Mouse (Mus musculus) liver, postnatal 0 days (tissue): ENCODE data around the gene Zfhx2. TPM values are rescaled to one million over a fixed set of nuclear protein-coding genes. Genes with fewer than 3 reads are reported as not detected.
A peak's percentile ranks its signal among the peaks of the same experiment; 100 is the strongest.

Experiments
- ATAC-seq: fragments of 200-750 bp; cut with Nextera tagmentation; 2 replicates; pipeline ENCODE4 v1.8.0; 2017; ENCODE audit warnings: mild to moderate bottlenecking, moderate library complexity
- DNase-seq: peaks from one replicate; pipeline ENCODE4 v3.0.0-alpha.2; 2016
- H3K27ac ChIP-seq: fragments of 300-500 bp; sonication (generic); 2 replicates; pipeline ENCODE4 v1.5.1; 2014; ENCODE audit warnings: antibody characterized with exemption, moderate library complexity, mild to moderate bottlenecking, low read depth
- H3K27me3 ChIP-seq: fragments of 300-500 bp; sonication (generic); 2 replicates; pipeline ENCODE4 v1.6.1; 2014; ENCODE audit warnings: low read length, control low read depth, mixed read lengths; ENCODE audit not compliant: insufficient read depth
- H3K36me3 ChIP-seq: fragments of 300-500 bp; sonication (generic); replicated peaks from 2 replicates; pipeline ENCODE4 v1.6.1; 2014; ENCODE audit warnings: mild to moderate bottlenecking, control low read depth, low read length, moderate library complexity, mixed read lengths; ENCODE audit not compliant: insufficient read depth
- H3K4me1 ChIP-seq: fragments of 300-500 bp; sonication (generic); 2 replicates; pipeline ENCODE4 v1.6.1; 2014; ENCODE audit warnings: antibody characterized with exemption, mild to moderate bottlenecking, control low read depth; ENCODE audit not compliant: insufficient read depth
- H3K4me2 ChIP-seq: fragments of 300-500 bp; sonication (generic); 2 replicates; pipeline ENCODE4 v1.6.1; 2014; ENCODE audit warnings: low read depth, mild to moderate bottlenecking, low read length, moderate library complexity, mixed read lengths
- H3K4me3 ChIP-seq: fragments of 300-500 bp; sonication (generic); 2 replicates; pipeline ENCODE4 v1.5.1; 2014; ENCODE audit warnings: low read depth, low read length
- H3K9ac ChIP-seq: fragments of 300-500 bp; sonication (generic); replicated peaks from 2 replicates; pipeline ENCODE4 v1.6.1; 2014; ENCODE audit warnings: mild to moderate bottlenecking, moderate library complexity
- H3K9me3 ChIP-seq: fragments of 300-500 bp; sonication (generic); 2 replicates; pipeline ENCODE4 v1.6.1; 2016; ENCODE audit warnings: mild to moderate bottlenecking, control low read depth, low read length, mixed read lengths
- CTCF ChIP-seq: sonication (generic); IDR thresholded peaks from 2 replicates; pipeline ENCODE4 v1.5.1; 2016; ENCODE audit warnings: antibody characterized with exemption, low read depth
- EP300 ChIP-seq: IDR thresholded peaks from 2 replicates; pipeline ENCODE4 v1.6.1; 2016; ENCODE audit warnings: antibody characterized with exemption, low read depth, mild to moderate bottlenecking
- WGBS: fragments of 180-500 bp; shearing (Covaris S2); extraction: QIAGEN DNeasy Blood & Tissue Kit; methylation state at CpG from one replicate; pipeline ENCODE4 v1.1.7; 2014; ENCODE audit not compliant: insufficient replicate concordance; 5-methylcytosine and 5-hydroxymethylcytosine counted together
- polyA plus RNA-seq: library from polyadenylated mRNA; unstranded; fragments of >200 nt; fragmentation: Nextera tagmentation; extraction: Ambion mirVana; gene quantifications from 2 replicates; pipeline ENCODE4 v1.2.1, GENCODE M21; 2015

Gene Zfhx2
- polyA plus RNA-seq, 1 experiment from 2014 or later = 1.0 TPM

- Histone ChIP-seq H3K36me3 (peaks cover 16% of the 10 kb centered on the region), H3K4me3 (peak overlapping the region; percentile 74), H3K27me3 (no peaks in the 10 kb centered on the region), H3K4me2 (peak overlapping the region; percentile 84), H3K27ac (peak overlapping the region; percentile 84), H3K9me3 (no peaks in the 10 kb centered on the region), H3K9ac (peak overlapping the region; percentile 72), H3K4me1 (peaks cover 3% of the 10 kb centered on the region; the same call in 1 of the 2 replicates)
- under 1% methylated on average over 17 of the region's 17 CpGs for WGBS
- no peak for TF ChIP-seq CTCF
- TF ChIP-seq EP300 = no peak
- ATAC-seq = peak; percentile 26
- DNase-seq = peak; percentile 51
Measured at GRCm38 (mm10) chr14:55015767-55016111, 76.4 kb downstream of the Zfhx2 start.

- Histone ChIP-seq H3K27ac (peak within 1 kb of the TSS; percentile 84), H3K36me3 (peaks cover 11% of the 10 kb centered on the region; the same call in 1 of the 2 replicates), H3K9me3 (no peaks in the 10 kb centered on the region), H3K9ac (peak within 1 kb of the TSS; percentile 72), H3K4me2 (peak within 1 kb of the TSS; percentile 88), H3K4me1 (peaks cover 3% of the 10 kb centered on the region; the same call in 1 of the 2 replicates), H3K4me3 (peak within 1 kb of the TSS; percentile 74), H3K27me3 (no peaks in the 10 kb centered on the region)
- peak; percentile 95 for ATAC-seq
- DNase-seq = peak; percentile 97
- under 1% methylated on average over 36 of the region's 36 CpGs for WGBS
- TF ChIP-seq CTCF (peak; percentile 95), EP300 (peak; percentile 86)
Measured at GRCm38 (mm10) chr14:55014991-55015766, 76.9 kb downstream of the Zfhx2 start, which contains the start of gene Ngdn. Gene Ngdn (plus strand): TSS chr14:55015454.

GRCm38 (mm10) chr14:55014591-55014990, 77.5 kb downstream of the Zfhx2 start:
- Histone ChIP-seq H3K27ac (peak overlapping the region; percentile 76), H3K27me3 (no peaks in the 10 kb centered on the region), H3K9ac (peak overlapping the region; percentile 59), H3K36me3 (peaks cover 10% of the 10 kb centered on the region; the same call in 1 of the 2 replicates), H3K9me3 (no peaks in the 10 kb centered on the region), H3K4me1 (peaks cover 3% of the 10 kb centered on the region; the same call in 1 of the 2 replicates), H3K4me3 (peak overlapping the region; percentile 74), H3K4me2 (peak overlapping the region; percentile 88)
- WGBS = under 1% methylated on average over 27 of the region's 27 CpGs
- no peak for DNase-seq
- no peak for TF ChIP-seq EP300
- no peak for TF ChIP-seq CTCF
- ATAC-seq = peak; percentile 45

GRCm38 (mm10) chr14:55011116-55011515, 81.0 kb downstream of the Zfhx2 start:
- Histone ChIP-seq H3K27ac (no peak overlapping the region), H3K4me3 (no peak overlapping the region), H3K4me1 (peaks cover 3% of the 10 kb centered on the region; the same call in 1 of the 2 replicates), H3K9me3 (no peaks in the 10 kb centered on the region), H3K9ac (no peak overlapping the region), H3K36me3 (no peaks in the 10 kb centered on the region), H3K4me2 (no peak overlapping the region), H3K27me3 (no peaks in the 10 kb centered on the region)
- DNase-seq (no peak), ATAC-seq (no peak)
- WGBS = 66% methylated on average over 4 of the region's 4 CpGs
- no peak for TF ChIP-seq EP300
- peak; percentile 34 for TF ChIP-seq CTCF

Other genes with a start within 250 kb of the Zfhx2 start
- gene Homez, start 221.4 kb downstream of the Zfhx2 start, polyA plus RNA-seq = 3.9 and 4.0 TPM in 2 replicates
- 0.85 and 0.99 TPM in 2 replicates for gene Ppp1r3e, start 214.8 kb downstream of the Zfhx2 start, polyA plus RNA-seq
- gene Bcl2l2, start 208.9 kb downstream of the Zfhx2 start, polyA plus RNA-seq = 1.1 and 1.4 TPM in 2 replicates
- gene Gm20521, start 208.9 kb downstream of the Zfhx2 start, polyA plus RNA-seq = 0.11 and 0.19 TPM in 2 replicates
- gene Pabpn1, start 199.8 kb downstream of the Zfhx2 start, polyA plus RNA-seq = 38.2 and 46.6 TPM in 2 replicates
- 1.1 TPM in 2 replicates for gene Slc22a17, start 179.2 kb downstream of the Zfhx2 start, polyA plus RNA-seq
- 0.21 and 0.26 TPM in 2 replicates for gene Efs, start 166.2 kb downstream of the Zfhx2 start, polyA plus RNA-seq
- not detected in 2 replicates for gene Il25, start 159.6 kb downstream of the Zfhx2 start, polyA plus RNA-seq
- gene Cmtm5, start 156.1 kb downstream of the Zfhx2 start, polyA plus RNA-seq = 0.17 TPM in 1 of 2 replicates, not detected in the other
- gene Myh6, start 125.4 kb downstream of the Zfhx2 start, polyA plus RNA-seq = 0.36 TPM in 2 replicates
- not detected in 2 replicates for gene Gm17428, start 115.4 kb downstream of the Zfhx2 start, polyA plus RNA-seq
- 0.18 and 2.0 TPM in 2 replicates for gene Myh7, start 97.7 kb downstream of the Zfhx2 start, polyA plus RNA-seq
- gene Ngdn, start 76.9 kb downstream of the Zfhx2 start, polyA plus RNA-seq = 30.6 and 32.0 TPM in 2 replicates
- gene Thtpa, start 2.5 kb upstream of the Zfhx2 start, polyA plus RNA-seq = 5.9 and 7.0 TPM in 2 replicates
- gene Ap1g2, start 14.3 kb upstream of the Zfhx2 start, polyA plus RNA-seq = 7.8 and 9.6 TPM in 2 replicates
- not detected in 2 replicates for gene Jph4, start 24.6 kb upstream of the Zfhx2 start, polyA plus RNA-seq
- gene Dhrs2, start 129.7 kb upstream of the Zfhx2 start, polyA plus RNA-seq = not detected in 2 replicates